Mouse (Mus musculus) kidney, adult 9 months (tissue): Measurements from ENCODE around the gene Cpeb3.

Source experiments
- DNase-seq: peaks from one replicate; pipeline ENCODE4 v3.0.0; 2022

Cpeb3 gene

DNA sequence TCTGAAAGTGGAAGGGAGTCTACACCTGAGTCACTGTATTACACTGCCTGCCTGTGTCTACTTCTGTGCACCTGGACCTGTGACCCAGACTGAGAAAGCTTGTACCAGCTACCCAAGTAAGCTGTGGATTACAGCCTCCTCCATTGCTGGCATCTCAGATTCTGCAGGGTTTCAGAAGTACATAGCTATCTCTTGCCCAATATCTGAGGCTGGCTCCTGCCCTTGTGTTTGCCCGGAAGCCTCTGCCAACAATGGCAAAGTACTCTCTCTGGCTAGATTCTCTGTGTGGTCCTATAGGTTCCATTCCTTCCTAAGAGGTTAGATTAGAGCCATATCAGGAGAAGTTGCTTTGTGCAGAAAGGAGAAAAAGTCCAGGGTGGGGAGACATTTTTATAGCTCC, 129.8 kb downstream of the Cpeb3 start:
- DNase-seq, result peak; percentile 43

DNA sequence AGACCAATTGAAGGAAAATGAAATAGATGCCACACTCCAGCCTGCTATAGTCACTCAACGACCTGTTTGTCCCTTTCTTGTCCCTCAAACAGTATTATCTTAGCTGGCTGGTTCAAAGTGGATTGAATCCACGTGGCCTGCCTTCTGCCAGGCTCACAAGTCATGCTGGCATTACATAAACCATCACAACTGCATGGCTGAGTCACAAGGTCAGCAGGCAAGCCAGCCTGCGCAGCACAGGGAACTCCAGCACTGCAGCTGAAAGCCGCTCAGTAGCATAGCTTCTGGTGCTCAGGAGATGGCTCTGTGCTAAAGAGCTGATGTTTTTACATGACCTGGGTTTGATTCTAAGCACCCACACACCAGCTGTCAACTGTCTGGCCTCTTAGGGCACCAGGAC, 130.3 kb downstream of the Cpeb3 start:
- DNase-seq, result peak; percentile 96

DNA sequence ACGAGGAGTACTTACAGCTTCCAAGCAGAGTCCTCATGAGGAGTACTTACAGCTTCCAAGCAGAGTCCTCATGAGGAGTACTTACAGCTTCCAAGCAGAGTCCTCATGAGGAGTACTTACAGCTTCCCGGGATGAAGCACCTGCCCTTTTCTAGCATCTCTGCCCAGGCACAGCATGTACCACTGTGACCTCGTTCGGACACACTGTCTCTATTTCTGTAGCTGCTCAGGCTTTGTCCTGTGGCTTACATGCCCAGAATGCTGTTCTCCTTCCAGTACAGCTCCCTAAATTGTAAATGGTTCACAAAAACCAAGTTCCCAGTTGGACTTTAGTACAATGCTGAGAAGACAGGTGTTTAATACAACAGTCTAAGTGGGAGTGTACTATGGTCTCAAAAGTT, 131.1 kb downstream of the Cpeb3 start:
- DNase-seq, result peak; percentile 83

DNA sequence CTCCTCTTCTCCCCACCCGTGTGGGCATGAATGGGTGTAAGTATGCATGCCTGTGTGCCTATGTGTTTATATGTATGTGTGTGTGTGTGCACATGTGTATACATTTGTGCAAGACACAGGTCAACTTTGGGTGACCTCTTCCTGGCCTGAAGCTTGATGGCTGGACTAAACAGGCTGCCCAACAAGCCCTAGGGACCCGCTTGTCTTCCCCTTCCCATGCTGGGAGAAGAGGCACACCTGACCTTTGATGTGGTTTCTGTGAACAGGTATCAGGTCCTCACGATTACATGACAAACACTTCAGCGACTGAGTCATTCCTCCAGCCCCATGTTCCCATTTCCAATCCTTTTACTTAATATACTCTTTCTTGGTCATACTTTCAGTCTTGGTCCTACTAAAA, 131.8 kb downstream of the Cpeb3 start:
- no peak for DNase-seq

DNA sequence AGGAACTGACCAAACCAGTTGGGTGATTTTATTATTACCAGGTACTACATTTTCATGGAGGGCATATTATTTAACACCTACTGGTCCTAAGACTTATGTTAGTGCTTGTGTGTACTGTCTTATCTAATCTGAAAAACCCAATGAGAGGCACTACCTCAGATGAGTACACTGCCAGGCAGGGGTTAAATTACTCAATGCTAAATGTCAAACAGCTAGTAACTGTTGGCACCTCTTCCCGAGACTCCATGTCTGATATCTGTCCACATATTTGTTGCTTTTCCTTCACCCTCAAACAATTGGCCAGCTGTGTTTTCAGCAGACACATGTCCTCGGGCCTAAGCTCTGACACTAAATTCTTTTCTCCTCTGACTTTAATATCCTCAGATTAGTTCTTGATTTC, 132.3 kb downstream of the Cpeb3 start:
- DNase-seq, result no peak

DNA sequence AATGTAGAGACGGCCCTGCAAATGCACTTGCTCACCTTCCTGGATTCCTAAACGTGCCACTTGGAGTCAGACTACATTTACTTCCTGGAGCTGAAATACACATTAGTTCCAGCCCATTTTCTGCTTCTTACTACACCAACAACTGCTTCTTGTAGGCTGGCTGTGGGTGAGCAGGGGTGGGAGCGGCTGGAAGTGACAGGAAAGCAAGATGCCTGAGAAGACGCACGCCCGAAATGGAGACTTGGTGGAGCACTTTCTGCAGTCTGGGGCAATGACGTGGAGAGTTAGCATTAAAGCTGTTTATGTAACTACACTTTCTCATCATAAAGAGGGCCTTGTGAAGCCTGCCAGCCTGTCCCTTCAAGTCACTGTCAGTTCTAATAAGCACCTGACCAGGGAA, 132.7 kb downstream of the Cpeb3 start:
- DNase-seq, result peak; percentile 52

DNA sequence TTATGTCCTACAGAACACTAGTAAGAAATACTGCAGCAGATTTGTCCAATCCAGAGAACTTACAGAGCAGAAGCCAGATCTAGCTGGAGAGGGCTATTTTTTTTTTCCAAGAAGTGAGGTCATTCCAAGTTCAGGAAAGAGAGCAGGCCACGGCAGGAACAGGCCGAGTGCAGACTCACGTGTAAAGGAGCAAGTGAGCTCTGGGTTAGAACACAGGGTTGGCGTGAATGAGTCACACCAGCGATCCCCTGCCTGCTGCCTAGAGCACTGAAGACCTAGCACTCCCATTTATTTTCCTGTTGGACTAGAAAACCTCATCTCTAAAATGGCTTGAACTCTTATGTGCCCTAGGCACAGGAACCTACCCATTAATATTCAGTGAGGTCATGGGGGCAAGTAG, 133.7 kb downstream of the Cpeb3 start:
- peak; percentile 81 for DNase-seq

DNA sequence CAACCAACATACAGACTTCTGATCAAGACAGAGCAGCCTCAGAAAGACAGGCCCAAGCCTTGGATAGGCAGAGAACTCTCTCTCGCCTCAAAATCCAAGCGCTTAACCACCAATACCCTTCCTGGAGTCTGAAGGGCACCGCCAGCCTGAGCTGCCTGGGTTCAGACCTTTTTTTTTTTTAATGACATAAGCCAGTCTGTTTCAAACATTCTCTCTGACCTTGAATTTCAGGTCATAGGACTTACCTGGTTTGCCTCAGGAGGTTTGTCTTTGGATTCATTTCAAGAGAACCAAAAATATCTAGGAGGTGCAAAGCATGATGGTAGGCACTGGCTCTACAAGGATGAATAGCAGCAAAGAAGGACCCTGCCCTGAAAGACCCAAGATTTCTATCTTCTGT, 134.1 kb downstream of the Cpeb3 start:
- DNase-seq, result peak; percentile 80

DNA sequence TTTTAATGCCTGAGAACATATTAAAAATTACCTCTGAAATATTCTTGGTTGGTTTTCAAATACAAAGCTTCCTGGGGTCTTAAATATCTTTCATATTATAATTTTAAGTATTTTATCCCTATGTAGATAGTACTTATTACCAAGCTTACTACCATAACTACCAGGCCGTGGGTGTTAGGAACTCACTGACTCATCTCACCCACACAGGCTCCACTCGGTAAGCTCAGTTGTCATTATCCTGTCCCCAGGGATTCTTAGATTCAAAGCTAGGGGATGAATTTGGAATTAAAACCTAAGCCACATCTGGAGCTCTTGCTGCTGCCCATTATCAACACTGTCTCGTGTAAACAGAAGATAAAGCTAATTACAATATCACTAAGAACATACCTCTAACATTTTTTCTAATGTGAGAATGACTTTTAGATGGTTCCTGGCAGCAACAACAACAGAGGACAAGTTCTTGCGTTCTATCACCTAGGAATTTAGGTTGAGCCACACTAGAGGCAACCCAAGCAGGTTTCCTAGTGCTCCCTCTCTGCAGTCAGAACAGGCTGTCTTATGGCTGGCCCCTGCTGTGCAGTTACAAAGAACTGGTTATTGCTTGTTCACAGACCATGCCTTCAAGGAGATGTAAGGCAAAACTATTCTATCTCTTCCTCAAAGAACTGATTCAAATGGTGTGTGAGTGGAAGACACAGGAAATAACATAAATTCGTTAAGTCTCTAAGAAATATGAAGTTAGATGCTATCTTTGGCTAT, 135.4 kb downstream of the Cpeb3 start:
- DNase-seq, result no peak

DNA sequence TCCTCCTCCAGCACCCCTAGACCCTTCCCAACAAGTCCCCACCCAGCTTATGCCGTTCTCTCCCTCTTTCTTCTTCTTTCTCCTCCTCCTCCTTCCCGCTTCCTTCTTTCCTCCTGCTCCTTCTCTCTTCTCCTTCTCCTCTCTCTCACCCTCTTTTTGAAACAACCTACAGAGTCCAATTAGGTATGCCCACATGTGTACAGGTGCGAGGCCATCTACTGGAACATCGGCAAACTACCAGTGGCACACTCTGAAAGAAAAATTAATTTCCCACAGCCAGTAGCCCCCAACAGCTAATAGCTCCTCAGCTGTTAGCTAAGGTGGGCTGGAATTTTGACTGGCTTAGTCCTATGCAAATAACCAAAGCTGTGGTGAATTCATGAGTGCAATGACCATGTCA, 139.2 kb downstream of the Cpeb3 start:
- no peak for DNase-seq

DNA sequence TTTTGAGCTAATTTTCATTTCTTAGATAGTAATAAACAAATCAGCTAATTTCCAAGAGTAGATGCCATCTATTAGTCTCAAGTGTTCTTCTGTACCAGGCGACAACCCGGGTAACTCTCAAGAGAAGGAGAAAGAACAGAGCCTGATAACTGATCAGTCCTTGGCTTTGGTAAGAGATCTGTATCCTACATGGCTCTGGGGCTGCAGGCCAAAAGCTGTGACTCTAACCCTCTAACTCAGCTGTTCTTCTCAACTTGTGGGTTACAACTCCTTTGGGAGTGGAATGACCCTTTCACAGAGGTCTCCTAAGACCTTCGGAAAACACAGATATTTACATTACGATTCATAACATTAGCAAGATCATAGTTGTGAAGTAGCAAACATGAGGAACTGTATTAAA, 148.3 kb downstream of the Cpeb3 start:
- no peak for DNase-seq

DNA sequence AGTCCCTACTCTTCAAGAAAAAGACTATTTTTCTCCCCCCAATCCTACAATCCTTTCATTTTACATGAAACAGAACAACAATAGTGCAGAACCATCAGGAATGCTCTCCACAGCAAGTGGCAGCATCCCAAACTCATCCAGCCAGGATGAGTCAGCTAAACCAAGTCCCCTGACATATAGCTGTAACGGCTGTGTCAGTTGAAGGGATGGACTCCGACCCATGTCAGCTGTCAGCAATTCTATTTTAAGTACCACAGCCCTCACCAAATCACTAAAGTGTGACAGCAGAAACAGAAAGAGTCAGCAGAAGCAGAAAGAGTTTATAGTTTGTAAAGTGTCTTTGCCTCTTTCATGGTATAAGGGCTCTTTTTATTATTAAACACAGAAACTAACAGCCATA, 148.8 kb downstream of the Cpeb3 start:
- DNase-seq, result peak; percentile 83

DNA sequence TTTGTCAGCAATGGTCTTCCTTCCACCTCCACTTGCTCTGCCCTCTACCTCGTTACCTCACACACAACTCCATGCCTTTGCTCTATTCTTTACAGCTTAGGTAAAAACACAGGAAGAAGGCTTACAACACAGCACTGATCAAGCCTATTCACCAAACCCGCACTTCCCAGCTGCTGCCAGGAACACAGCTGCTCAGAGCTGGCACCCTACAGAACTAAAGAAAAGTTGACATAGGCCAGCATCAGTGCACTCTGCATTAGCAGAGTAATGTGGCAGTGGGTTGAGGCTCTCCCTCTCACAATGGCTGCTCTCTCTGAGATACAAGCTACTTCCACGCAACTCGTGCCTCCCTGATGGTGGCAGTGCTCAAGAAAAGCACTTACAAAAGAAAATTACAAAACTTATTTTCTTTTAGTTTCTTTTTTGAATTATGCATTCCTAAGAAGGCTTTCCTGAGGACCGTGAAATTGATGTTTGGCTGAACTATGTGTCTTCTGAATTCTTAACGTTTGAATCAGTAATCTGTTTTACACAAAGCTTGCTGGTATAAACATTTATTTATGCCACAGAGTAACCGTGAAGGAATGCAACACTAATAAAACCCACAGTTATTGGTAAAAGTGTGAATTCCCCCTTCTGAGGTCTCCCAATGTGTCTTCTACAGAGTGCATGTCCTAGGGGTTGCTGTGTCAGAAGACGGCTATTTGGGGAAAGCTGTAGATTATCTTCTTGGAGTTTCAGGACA, 151.1 kb downstream of the Cpeb3 start:
- DNase-seq, result no peak

DNA sequence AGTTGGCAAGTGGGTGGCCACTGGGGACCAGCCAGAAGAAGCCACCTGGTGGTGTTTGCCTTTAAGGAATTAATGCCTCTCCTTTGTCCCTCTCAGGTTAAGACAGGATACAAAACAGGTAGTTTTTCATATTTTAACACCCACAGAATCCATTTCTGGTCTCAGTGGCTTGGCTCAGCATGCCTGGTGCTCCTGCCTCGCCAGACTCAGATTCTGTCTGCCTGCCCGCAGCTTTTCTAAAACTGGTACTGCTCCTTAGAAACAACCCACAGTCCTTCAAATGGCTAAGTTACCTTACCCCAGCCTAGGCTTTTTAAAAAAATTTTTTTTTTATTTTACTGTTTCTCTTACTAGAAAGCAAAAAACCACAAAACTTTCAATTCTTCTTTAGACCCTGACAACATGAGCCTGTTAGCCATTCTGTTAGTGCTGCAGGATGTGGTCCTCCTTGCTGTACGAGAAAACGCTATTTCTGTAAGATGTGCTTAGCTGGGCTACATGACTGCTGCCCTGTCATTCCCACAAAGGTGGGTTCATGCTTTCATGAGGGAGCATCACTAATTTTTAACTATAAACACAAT, 152.3 kb downstream of the Cpeb3 start:
- DNase-seq, result no peak

DNA sequence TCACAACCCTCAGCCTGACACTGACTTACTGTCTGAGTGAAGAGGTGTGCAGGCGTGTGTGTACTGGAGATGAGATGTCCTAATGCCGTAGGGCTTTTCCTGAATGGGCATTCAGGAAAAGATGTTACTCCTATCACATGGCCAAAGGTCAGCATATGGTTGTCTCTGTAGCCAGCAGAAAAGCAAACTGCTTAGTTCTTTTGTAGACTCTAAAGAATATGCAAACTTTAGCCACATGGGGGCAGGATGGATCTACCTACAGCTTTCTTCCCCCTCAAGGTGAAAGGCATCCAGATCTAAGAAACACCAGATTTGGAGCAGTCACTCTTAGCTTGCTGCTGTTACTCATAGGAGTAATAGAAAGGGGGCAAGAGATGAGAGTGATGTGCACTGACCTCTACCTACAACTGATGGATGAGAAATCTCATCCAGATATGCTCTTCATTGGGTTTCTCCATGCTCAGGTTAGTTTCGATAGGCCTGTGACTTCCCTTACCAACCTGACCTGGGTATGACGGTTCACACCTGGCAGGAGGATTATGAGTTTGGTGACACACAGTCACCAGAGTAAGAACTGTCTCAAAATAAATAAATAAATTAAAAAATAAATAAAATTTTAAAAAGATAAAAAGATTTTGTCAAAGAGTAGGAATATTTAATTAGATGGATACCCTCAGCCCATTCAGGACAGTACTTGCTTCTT, 157.6 kb downstream of the Cpeb3 start:
- DNase-seq, result peak; percentile 84

DNA sequence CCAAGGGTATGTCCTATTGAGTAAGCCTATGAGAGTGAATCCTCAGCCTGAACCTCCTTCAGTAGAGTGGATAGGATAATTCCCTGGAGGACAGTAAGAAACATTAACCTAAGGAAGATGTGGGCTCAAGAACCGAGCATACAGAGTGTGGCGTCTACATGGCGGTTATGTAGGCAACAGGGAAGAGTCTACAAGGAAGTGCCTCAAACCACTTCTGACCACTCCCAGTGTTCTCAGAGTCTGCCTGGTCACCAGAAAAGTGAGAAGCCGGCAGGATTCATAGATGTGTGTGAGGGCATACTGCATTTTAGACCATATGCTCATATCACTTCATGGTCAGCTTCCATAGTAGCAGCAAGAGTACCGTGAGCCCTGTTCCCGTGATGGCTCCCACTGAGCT, 159.9 kb downstream of the Cpeb3 start:
- DNase-seq, result no peak

DNA sequence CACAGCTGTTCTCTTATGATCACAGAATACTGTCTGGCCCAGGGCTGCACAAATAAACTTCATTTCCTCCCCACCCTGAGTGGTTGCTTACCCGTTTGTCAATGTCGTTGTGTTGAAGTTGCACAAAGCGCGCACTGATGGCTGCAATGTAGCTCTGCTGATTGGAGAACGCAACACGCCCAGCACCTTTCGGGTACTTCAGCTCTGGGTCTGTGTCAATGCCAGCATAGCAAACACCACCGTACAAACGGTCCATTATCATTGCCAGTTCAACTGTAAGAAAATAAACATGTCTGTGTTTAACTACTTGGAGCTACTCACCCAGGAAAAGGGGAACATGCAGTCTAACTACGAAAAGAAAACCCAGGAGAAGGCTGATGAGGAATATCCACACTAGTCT, 164.0 kb downstream of the Cpeb3 start:
- no peak for DNase-seq

DNA sequence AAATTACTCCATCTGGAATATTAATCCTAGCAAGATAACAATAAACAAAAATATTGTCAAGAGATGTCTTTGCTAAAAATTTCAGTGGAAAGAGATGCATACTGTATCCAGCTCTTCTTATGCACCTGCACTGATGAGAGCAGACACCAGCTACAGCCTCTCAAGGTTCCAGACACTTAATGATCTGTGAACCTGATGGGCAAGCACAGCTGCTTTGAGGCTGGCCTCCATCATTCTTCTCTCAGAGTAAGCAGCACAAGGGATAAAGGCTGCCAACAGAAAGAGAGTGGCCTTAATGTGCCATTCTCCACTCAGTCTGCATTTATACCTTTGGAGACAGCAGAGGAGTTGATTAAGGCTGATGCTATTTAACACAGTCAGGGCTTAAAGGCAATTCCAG, 167.5 kb downstream of the Cpeb3 start:
- no peak for DNase-seq

DNA sequence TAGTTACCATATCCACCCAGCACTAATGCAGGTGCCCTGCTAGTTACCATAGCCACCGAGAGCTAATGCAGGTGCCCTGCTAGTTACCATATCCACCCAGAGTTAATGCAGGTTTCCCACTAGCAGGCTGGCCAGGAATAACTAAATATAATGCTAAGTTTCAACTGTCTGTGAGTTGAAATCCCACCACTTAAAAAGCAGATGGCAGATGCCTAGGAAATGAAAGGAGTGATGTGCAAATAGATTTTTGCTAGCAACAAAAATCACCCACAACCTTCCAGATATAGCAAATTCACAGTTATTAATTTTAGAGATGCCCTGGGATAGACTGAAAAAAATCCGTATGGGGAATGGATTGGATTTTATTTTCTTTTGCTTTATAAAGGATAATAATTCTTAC, 176.0 kb downstream of the Cpeb3 start:
- no peak for DNase-seq

DNA sequence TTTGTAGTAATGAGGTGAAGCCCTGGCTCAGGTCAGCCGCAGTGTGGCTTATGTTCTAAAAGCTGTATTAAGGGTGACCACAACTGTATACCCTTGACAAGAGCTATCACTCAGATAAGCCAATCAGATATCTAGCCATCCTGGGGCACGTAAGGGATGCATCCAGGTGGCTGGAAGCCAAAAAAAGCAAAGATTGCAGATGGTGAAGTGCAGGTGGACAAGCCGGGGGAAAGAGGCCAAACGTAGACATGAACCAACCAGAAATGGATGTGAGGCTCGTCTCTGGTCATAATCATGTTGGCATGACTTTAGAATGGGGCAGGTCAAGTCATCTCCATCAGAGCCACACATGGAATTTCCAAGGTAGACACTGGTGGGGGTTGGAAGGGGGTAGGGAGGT, 177.0 kb downstream of the Cpeb3 start:
- DNase-seq, result no peak

DNA sequence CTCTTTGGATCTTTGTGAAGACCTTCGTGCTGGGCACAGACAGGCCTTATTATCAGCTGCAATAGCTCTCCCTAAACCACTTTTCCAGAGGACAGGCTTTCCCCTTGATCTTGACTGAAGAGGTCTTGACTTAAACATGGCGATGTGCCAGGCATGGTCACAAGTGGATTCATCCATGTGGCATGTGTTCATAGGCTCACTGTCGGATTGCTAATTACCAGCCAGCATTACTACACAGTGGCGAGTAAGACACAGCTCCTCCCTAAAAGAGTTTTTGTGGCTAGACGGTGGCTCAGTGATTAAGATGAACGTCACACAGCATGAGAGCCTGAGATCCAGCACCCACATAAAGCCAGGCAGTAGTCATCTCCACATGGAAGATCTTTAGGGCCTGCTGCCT, 178.6 kb downstream of the Cpeb3 start:
- no peak for DNase-seq

DNA sequence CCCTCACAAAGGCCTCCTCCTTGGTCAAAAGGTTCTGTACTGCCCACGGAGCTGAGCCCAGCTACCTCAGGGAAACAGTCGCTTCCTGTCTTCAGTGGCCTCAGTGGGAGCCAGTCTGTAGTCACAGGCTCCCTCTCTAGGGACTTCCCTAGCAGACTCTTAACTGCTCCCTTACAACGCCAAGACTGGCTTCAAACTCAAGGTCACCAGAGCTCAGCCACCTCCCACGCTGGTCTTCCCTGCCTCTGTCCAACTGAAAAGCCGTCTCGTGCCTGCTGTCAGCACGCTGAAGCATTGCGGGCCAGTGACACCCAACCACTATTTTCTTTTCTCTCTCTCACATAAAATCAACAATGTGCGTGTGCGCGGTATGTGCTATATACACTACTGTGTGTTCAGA, 182.0 kb downstream of the Cpeb3 start:
- DNase-seq, result no peak

DNA sequence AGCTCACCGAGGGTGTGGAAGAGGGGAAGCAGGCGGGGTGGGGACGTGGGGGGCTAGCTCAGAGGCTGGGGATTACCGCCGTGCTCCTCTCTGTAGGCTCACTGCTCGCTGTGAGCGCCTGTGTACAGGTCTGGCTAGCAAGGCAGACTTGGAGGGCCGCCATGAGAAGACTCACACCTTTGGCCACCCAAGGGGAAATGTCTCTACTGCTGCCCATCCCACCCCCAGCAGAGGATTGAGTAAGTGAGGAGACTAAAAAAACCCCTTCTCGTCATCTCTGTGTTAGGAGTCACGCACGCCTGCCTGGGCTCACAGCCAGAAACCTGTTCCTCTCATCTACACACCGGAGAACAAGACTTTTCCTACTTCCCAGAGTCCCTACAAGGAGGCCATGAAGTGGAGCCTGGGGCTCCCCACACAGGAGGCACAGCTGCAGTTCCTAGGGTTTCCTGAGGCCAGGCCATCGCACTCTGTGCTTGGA, 182.5 kb downstream of the Cpeb3 start:
- DNase-seq, result no peak

DNA sequence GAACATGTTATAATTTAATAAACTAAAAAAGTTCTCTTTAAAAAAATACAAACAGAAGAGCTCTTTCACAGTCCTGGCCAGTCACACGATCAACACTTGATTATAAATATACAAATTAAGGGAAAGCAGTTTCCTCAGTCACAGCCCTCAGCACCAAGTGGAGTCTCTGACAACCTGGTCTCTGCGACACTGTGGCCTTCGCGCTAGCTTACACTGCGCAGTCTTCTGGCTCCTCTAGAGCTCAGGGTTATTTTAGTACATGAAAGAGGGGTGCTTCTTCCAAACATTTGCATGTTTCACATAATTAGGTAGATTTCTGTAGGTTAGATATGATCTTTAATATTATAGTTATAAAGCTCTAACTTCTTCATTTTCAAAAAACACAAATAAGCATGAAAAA, 186.3 kb downstream of the Cpeb3 start:
- DNase-seq, result no peak
